Mouse (Mus musculus): Measurements from ENCODE around the gene Pdcd4. TPM values are rescaled to one million over a fixed set of nuclear protein-coding genes. Genes with fewer than 3 reads are reported as not detected.

Pdcd4 gene
- polyA plus RNA-seq, 1 experiment from 2014 or later, result 41.2 TPM

GRCm38 (mm10) chr19:53934046-53934445, 42.0 kb downstream of the Pdcd4 start:
- DNase-seq (no peak), ATAC-seq (no peak)
- no peaks in the 10 kb centered on the region for H3K4me1 ChIP-seq (ENCODE audit: insufficient read depth)
- no peaks in the 10 kb centered on the region for H3K27me3 ChIP-seq (ENCODE audit: insufficient read depth, low read length)
- no peak for TF ChIP-seq EP300 (IDR thresholded peaks at IDR 0.05; ENCODE audit: low read depth)
- TF ChIP-seq CTCF (IDR thresholded peaks at IDR 0.05; ENCODE audit: low read depth), result no peak
- no peak overlapping the region for H3K27ac ChIP-seq (ENCODE audit: low read depth)
- H3K9me3 ChIP-seq (ENCODE audit: low read length), result no peaks in the 10 kb centered on the region
- H3K4me2 ChIP-seq (ENCODE audit: low read depth, low read length), result no peak overlapping the region
- peaks cover 37% of the 10 kb centered on the region for H3K36me3 ChIP-seq (replicated peaks; ENCODE audit: insufficient read depth, low read length)
- H3K4me3 ChIP-seq (ENCODE audit: low read depth, low read length), result no peak overlapping the region
- H3K9ac ChIP-seq (replicated peaks), result no peak overlapping the region

- DNase-seq, result no peak
- TF ChIP-seq CTCF (IDR thresholded peaks at IDR 0.05; ENCODE audit: low read depth) (no peak), EP300 (IDR thresholded peaks at IDR 0.05; ENCODE audit: low read depth) (peak; percentile 87)
- no peak for ATAC-seq
- Histone ChIP-seq H3K36me3 (replicated peaks; ENCODE audit: insufficient read depth, low read length) (peaks cover 22% of the 10 kb centered on the region), H3K4me3 (ENCODE audit: low read depth, low read length) (no peak overlapping the region), H3K4me2 (ENCODE audit: low read depth, low read length) (no peak overlapping the region), H3K27me3 (ENCODE audit: insufficient read depth, low read length) (no peaks in the 10 kb centered on the region), H3K9me3 (ENCODE audit: low read length) (no peaks in the 10 kb centered on the region), H3K9ac (replicated peaks) (no peak overlapping the region), H3K4me1 (ENCODE audit: insufficient read depth) (peaks cover 21% of the 10 kb centered on the region), H3K27ac (ENCODE audit: low read depth) (0 out of 2 replicates have a peak overlapping the region, but pooled peaks have one; percentile 26)
- WGBS (ENCODE audit: insufficient replicate concordance), result 53% methylated on average over 4 of the region's 4 CpGs
Measured at GRCm38 (mm10) chr19:53939467-53939866, 47.4 kb downstream of the Pdcd4 start.

- no peak overlapping the region for H3K9ac ChIP-seq (replicated peaks)
- H3K9me3 ChIP-seq (ENCODE audit: low read length), result no peaks in the 10 kb centered on the region
- 37% methylated on average over 4 of the region's 4 CpGs for WGBS (ENCODE audit: insufficient replicate concordance)
- no peak overlapping the region for H3K27ac ChIP-seq (ENCODE audit: low read depth)
- no peaks in the 10 kb centered on the region for H3K27me3 ChIP-seq (ENCODE audit: insufficient read depth, low read length)
- DNase-seq, result no peak
- H3K4me1 ChIP-seq (ENCODE audit: insufficient read depth), result peaks cover 24% of the 10 kb centered on the region
- H3K4me2 ChIP-seq (ENCODE audit: low read depth, low read length), result no peak overlapping the region
- no peak overlapping the region for H3K4me3 ChIP-seq (ENCODE audit: low read depth, low read length)
- H3K36me3 ChIP-seq (replicated peaks; ENCODE audit: insufficient read depth, low read length), result peaks cover 22% of the 10 kb centered on the region
- no peak for ATAC-seq
- TF ChIP-seq CTCF (IDR thresholded peaks at IDR 0.05; ENCODE audit: low read depth) (no peak), EP300 (IDR thresholded peaks at IDR 0.05; ENCODE audit: low read depth) (peak; percentile 80)
Measured at GRCm38 (mm10) chr19:53941139-53941538, 49.1 kb downstream of the Pdcd4 start.

DNA sequence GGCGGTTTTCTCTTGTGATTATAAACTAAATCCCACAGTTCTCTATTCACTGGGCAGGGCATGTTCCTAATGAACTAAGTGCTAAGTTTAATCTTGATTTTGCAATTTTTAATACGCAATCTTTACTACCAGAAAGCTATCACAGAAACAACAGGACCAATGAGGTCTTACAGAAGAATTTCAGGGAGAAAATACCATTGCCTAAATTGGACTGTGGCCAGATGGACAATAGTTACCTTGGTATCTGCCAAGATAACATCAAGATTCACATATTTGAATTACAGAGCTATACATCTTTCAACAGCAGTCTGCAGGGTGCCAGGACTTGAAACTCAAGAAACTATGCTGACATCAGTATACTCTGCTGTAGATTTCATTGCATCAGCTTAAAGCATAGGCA, 50.3 kb downstream of the Pdcd4 start:
- H3K9ac ChIP-seq (replicated peaks), result no peak overlapping the region
- TF ChIP-seq EP300 (IDR thresholded peaks at IDR 0.05; ENCODE audit: low read depth), result no peak
- TF ChIP-seq CTCF (IDR thresholded peaks at IDR 0.05; ENCODE audit: low read depth), result no peak

DNA sequence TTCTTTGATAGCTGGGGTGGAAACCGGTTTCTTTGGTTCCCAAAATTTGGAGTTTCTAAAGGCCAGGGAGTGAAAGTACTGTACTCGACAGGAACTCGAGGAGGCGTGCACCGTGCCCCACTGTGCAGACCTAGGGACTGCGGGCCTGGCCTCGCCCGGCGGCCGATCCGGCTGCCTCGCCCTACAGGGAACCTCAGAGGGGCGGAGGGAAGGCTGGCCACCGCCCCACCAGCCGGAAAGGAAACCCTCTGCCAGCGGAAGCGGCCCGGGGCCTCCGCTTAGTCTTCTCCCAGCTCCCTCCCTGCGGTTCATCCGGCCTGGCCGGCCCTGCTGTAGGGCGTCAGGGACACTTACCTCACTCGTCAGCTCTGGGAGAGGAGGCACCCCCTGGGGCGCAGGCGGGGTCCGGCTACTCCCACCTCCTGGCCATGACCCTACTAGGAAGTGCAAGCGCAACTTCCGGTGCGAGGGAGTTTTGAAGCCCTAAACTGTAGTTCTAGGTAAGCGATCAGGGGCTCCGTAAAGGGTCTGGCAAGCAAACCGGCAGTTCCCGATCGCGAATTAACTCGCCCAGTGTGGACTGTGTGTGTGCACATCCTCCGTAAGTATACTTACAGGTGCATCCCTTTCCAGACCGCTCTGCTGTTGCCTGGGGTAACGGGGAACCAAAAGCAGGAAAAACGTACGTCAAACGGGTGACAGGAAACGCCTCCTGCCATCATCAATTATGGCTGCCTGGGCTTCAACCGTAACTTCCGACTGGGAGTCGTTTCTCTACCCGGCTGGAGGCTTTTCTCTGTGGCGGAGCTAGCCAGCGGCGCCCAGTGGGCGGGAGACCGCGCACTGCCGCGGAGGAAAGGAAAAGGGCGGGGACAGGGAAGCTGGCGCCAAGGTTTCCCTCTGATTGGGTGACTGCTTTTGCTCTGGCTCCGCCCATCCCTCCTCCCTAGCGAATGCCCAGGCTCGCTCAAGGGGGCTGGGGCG, 52.1 kb downstream of the Pdcd4 start, which contains the start of the genes Shoc2 and Bbip1:
Gene Shoc2, plus strand, starts transcription at position 505 of the 984 bp plus-strand sequence.
Gene Bbip1, minus strand, starts transcription at position 826 of the 984 bp plus-strand sequence.
- Histone ChIP-seq H3K4me1 (ENCODE audit: insufficient read depth) (peaks cover 30% of the 10 kb centered on the region), H3K27ac (ENCODE audit: low read depth) (peak within 1 kb of the TSS; percentile 100), H3K27me3 (ENCODE audit: insufficient read depth, low read length) (no peaks in the 10 kb centered on the region), H3K36me3 (replicated peaks; ENCODE audit: insufficient read depth, low read length) (peaks cover 9% of the 10 kb centered on the region; the same call in 1 of the 2 replicates), H3K9me3 (ENCODE audit: low read length) (no peaks in the 10 kb centered on the region), H3K4me2 (ENCODE audit: low read depth, low read length) (peak within 1 kb of the TSS; percentile 90), H3K9ac (replicated peaks) (peak within 1 kb of the TSS; percentile 97), H3K4me3 (ENCODE audit: low read depth, low read length) (peak within 1 kb of the TSS; percentile 93)
- WGBS (ENCODE audit: insufficient replicate concordance), result under 1% methylated on average over 62 of the region's 62 CpGs
- DNase-seq (peak; percentile 99), ATAC-seq (peak; percentile 88)
- TF ChIP-seq CTCF (IDR thresholded peaks at IDR 0.05; ENCODE audit: low read depth) (peak; percentile 44), EP300 (IDR thresholded peaks at IDR 0.05; ENCODE audit: low read depth) (peak; percentile 73; the same call in 1 of the 2 replicates)

More for the DNA sequence above, 50.3 kb downstream of the Pdcd4 start:
- H3K27me3 ChIP-seq (ENCODE audit: insufficient read depth, low read length), result no peaks in the 10 kb centered on the region
- H3K4me1 ChIP-seq (ENCODE audit: insufficient read depth), result peaks cover 26% of the 10 kb centered on the region
- no peak overlapping the region for H3K27ac ChIP-seq (ENCODE audit: low read depth)
- ATAC-seq, result no peak
- peak overlapping the region; percentile 81; the same call in 1 of the 2 replicates for H3K4me2 ChIP-seq (ENCODE audit: low read depth, low read length)
- H3K36me3 ChIP-seq (replicated peaks; ENCODE audit: insufficient read depth, low read length), result peaks cover 20% of the 10 kb centered on the region
- no peak for DNase-seq
- H3K9me3 ChIP-seq (ENCODE audit: low read length), result no peaks in the 10 kb centered on the region
- H3K4me3 ChIP-seq (ENCODE audit: low read depth, low read length), result no peak overlapping the region
- WGBS (ENCODE audit: insufficient replicate concordance), result 81% methylated on average over 2 of the region's 2 CpGs

DNA sequence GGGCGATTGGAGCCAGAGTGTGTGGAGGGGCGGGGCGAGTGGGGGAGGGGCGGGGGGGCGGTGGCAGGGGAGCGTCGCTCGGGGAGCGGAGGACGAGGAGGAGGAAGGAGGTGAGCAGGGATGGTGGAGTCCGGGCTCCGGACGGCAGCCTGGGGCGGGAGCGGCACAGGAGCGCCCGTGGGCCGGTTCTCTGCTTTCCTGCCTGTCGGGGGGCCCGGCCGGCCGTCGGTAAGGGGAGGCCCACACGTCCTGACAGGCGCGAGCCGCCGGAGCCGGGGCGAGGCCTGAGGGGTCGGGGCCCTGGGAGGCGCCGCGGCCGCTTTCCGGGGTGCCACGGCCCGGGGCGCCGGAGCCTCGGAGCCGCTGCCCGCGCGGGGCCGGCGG, 52.7 kb downstream of the Pdcd4 start:
- peaks cover 26% of the 10 kb centered on the region for H3K4me1 ChIP-seq (ENCODE audit: insufficient read depth)
- peak overlapping the region; percentile 100 for H3K27ac ChIP-seq (ENCODE audit: low read depth)
- H3K4me3 ChIP-seq (ENCODE audit: low read depth, low read length), result peak overlapping the region; percentile 93
- no peaks in the 10 kb centered on the region for H3K27me3 ChIP-seq (ENCODE audit: insufficient read depth, low read length)
- TF ChIP-seq CTCF (IDR thresholded peaks at IDR 0.05; ENCODE audit: low read depth) (no peak), EP300 (IDR thresholded peaks at IDR 0.05; ENCODE audit: low read depth) (no peak)
- no peaks in the 10 kb centered on the region for H3K9me3 ChIP-seq (ENCODE audit: low read length)
- H3K36me3 ChIP-seq (replicated peaks; ENCODE audit: insufficient read depth, low read length), result peaks cover 6% of the 10 kb centered on the region; the same call in 1 of the 2 replicates
- peak overlapping the region; percentile 97 for H3K9ac ChIP-seq (replicated peaks)
- DNase-seq, result no peak
- WGBS (ENCODE audit: insufficient replicate concordance), result 0% methylated on average over 21 of the region's 47 CpGs
- peak overlapping the region; percentile 90 for H3K4me2 ChIP-seq (ENCODE audit: low read depth, low read length)
- peak; percentile 17; the same call in 1 of the 2 replicates for ATAC-seq

Data from liver, postnatal 0 days (tissue).